Mouse (Mus musculus) neutrophil, adult 83 days (primary cell): ENCODE results near the gene Cdh13. TPM values are rescaled to one million over a fixed set of nuclear protein-coding genes. Genes with fewer than 3 reads are reported as not detected.

Source experiments
- total RNA-seq, 2 experiments: library from RNA; stranded (reverse); gene quantifications; one replicate each; pipeline ENCODE4 v1.2.4; 2023

Cdh13 gene
- not detected for total RNA-seq

DNA sequence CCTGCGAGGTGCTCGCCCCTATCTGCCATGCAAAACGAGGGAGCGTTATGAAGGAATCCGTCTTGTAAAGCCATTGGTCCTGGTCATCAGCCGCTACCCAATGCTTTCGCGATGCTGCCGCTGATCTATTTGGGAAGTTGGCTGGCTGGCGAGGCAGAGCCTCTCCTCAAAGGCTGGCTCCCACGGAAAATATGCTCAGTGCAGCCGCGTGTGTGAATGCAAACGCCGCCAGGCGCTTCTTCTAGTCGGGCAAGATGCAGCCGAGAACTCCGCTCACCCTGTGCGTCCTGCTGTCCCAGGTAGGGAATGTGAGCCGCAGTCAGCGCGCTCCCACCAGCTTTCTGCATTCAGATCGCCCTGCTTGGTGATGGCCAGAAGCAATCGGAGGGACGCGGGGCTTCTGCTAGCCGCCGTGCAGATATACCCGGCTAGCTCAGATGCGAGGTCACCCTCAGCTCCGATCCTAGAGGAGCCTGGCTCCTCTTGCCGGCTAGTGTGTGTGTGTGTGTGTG lies at the start of gene Cdh13:
Gene Cdh13 (plus strand): TSS at position 134 of the 512 bp plus-strand sequence.

DNA sequence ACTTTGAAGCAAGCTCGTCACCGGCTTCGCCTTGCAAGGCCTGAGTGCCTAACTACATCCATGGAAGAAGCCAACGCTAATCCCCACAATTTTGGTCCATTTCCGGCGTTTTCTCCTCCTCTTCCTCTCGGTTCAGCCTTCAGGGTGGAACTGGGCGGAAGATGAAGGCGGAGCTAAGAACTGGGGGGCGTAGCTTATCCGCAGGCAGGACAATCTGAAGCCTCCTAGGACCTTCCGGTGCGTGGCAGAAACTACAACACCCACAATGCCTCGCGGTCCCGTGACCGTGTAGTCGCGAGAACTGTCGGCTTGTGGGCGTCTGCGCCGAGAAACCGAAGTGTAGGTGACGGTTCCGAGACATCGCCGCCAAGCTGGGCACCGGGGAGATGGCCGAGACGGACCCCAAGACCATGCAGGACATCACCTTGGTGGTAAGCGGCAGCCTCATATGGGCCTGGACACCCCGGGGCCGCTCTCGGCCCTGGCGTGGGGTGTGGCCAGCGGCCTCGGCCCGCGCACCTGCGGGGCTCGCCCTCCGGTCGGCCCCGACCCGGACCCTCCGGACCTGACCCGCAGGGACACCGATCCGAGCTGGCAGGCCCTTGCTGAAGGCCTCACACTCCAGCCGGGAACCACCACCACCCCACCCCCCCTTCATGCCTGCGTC lies 1060.8 kb downstream of the Cdh13 start, which contains the start of gene Hsbp1:
Gene Hsbp1 (plus strand): TSS at position 299 of the 667 bp plus-strand sequence.

